Mouse (Mus musculus) bone marrow, adult 2 months (tissue): ENCODE measurements around the gene Mybphl. TPM values are rescaled to one million over a fixed set of nuclear protein-coding genes. Genes with fewer than 3 reads are reported as not detected.

ENCODE experiments used
- H3K27ac ChIP-seq: fragments of 200-500 bp; 2 replicates; pipeline ENCODE4 v1.5.1; 2012; ENCODE audit warnings: low read depth, mild to moderate bottlenecking, control low read depth, inconsistent platforms, low read length; ENCODE audit not compliant: control insufficient read depth, poor library complexity, insufficient read depth
- H3K4me1 ChIP-seq: fragments of 200-500 bp; 2 replicates; pipeline ENCODE4 v1.6.1; 2011; ENCODE audit warnings: low read length; ENCODE audit not compliant: control insufficient read depth, insufficient read depth
- H3K4me3 ChIP-seq: fragments of 200-500 bp; replicated peaks from 2 replicates; pipeline ENCODE3; 2011; ENCODE audit warnings: mild to moderate bottlenecking, low read depth, low read length, control low read depth; ENCODE audit not compliant: control insufficient read depth
- CTCF ChIP-seq: fragments of 200-500 bp; IDR thresholded peaks from 2 replicates; pipeline ENCODE4 v1.5.1; 2011; ENCODE audit warnings: low read length, control low read depth; ENCODE audit not compliant: control insufficient read depth, insufficient read depth
- POLR2A ChIP-seq: fragments of 200-500 bp; IDR thresholded peaks from 2 replicates; pipeline ENCODE4 v1.6.1; 2011; ENCODE audit warnings: low read depth, mild to moderate bottlenecking, control low read depth, low read length, borderline replicate concordance; ENCODE audit not compliant: control insufficient read depth
- WGBS: fragments of 180-500 bp; shearing (Covaris S2); methylation state at CpG from one replicate; pipeline ENCODE4 v1.1.7; 2018; 5-methylcytosine and 5-hydroxymethylcytosine counted together
- polyA plus RNA-seq: library from polyadenylated mRNA; stranded (reverse); fragments of >200 nt; gene quantifications from 2 replicates; pipeline ENCODE4 v1.2.4, GENCODE M21; 2011; ENCODE audit warnings: low replicate concordance; ENCODE audit not compliant: missing spikeins, insufficient read depth, insufficient read length

Mybphl gene
- polyA plus RNA-seq = not detected in 2 replicates

DNA sequence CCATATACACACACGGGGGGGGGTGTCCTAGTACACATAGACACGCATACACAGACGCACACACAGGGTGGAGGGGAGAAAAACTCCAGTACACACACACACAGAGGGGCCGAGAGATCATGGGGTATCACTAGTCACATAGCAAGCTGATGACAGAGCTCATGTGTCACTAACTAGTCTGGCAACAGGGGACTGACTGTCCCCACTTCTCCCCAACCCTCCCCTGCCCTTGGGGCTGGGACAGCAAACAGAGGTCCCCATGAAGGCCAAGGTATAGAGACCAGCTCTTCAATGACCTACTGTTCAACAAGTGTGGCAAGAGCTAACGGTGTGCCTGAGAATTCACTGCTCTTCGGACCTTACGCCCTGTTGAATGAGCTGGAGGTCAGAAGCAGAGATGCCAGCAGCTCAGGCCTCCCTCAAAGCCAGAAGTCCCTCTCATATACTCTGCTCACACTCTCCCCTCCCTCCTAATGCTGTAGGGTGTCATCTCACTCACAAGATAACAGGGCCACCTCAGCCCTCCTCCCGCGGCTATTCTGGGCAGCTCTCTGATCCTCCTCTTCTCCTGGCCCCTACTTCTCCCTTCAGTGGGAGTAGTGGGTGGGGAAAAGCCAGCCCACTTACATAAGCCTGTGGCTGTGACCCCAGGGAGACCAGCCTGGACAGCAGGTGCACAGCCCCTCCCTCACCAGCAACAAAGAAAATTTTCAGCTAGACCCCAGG lies at the start of gene Mybphl:
Mybphl (plus strand) TSS at position 642 of the 726 bp plus-strand sequence.
- 68% methylated on average over 9 of the region's 9 CpGs for WGBS
- Histone ChIP-seq H3K4me1 (no peaks in the 10 kb centered on the region), H3K27ac (no peak within 1 kb of the TSS), H3K4me3 (no peak within 1 kb of the TSS)
- no peak for TF ChIP-seq CTCF
- TF ChIP-seq POLR2A = no peak

DNA sequence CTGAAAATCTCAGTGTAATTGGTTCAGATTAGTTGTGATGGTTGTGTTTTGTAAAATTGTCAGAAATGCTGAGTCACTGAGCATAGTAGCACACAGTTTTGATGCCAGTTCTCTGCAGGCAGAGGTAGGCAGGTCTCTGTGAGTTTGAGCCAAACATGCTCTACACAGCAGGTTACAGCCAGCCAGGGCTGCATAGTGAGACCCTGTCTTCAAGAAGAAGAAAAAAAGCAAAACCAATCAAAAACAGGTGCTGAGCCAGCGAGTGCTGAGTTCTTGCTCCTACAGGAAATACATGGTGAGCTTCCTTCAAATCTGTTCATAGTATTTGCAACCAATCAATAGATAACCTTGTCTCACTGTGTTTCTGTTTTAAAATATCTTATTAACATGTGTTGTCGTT lies 46.2 kb upstream of the Mybphl start:
- H3K4me3 ChIP-seq = no peak overlapping the region
- no peak overlapping the region for H3K27ac ChIP-seq
- H3K4me1 ChIP-seq = no peaks in the 10 kb centered on the region; the same call in 1 of the 2 replicates
- TF ChIP-seq CTCF (no peak), POLR2A (no peak)
- 64% methylated on average over 2 of the region's 2 CpGs for WGBS

DNA sequence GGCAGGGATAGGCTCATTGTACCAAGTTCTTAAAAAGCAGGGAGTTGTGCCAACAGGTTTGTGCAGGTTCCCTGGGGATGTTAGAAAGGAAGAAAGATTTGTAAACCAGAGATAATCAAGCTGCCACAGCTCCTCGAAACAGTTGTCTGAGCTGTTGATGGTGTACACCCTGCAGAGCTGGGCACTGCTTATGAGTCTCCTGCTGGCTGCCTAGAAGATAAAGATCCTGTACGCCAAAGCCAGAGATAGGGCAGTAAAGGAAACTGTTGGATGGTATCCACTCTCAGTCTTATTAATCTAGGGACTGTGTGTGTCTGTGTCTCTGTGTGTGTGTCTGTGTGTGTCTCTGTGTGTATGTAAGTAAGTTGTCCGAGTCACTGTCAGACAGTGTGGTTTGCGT lies 43.0 kb upstream of the Mybphl start:
- 68% methylated on average over 4 of the region's 4 CpGs for WGBS
- no peak for TF ChIP-seq CTCF
- Histone ChIP-seq H3K4me1 (no peaks in the 10 kb centered on the region; the same call in 1 of the 2 replicates), H3K4me3 (no peak overlapping the region), H3K27ac (no peak overlapping the region)

DNA sequence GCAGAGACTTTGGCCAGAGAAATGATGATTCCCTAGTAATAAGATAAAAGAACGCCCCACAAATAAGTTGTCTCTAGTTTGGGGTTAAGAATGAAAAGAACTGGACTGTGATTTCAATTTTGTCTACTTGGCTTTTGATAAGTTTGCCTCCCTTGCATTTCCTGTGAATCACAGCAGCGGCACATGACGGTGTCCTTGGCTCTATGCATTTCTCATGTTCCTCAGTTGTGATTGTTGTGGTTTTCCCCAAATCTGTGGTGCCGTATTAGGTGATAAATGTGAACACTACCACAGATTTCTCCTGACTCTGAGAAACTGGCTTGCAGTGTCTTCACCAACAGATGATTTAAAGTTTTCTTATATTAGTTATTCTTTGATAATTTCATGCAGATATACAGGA lies 42.6 kb upstream of the Mybphl start:
- Histone ChIP-seq H3K4me1 (no peaks in the 10 kb centered on the region; the same call in 1 of the 2 replicates), H3K27ac (no peak overlapping the region), H3K4me3 (no peak overlapping the region)
- TF ChIP-seq POLR2A (no peak), CTCF (no peak)
- 58% methylated on average over 4 of the region's 4 CpGs for WGBS

DNA sequence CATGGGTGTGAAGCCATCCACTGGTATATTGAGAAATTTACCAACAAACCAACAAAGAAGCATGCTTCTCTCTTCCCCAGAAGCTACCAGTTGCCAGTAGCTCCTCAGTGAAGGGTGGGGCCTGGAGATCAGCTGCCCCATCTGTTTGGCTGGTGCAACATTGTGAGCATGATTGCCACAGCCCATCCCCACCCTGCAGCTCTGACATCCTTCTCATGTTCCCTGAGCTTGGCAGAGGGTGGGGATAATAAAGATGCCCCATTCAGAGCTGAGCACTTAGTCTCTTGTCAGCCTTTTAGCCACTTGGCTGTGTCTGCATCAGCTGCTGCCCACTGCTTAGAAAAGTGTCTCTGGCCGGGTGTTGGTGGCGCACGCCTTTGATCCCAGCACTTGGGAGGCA lies 41.7 kb upstream of the Mybphl start:
- H3K27ac ChIP-seq = no peak overlapping the region
- TF ChIP-seq POLR2A = no peak
- no peak for TF ChIP-seq CTCF
- H3K4me3 ChIP-seq = no peak overlapping the region
- 89% methylated on average over 3 of the region's 3 CpGs for WGBS
- H3K4me1 ChIP-seq = no peaks in the 10 kb centered on the region; the same call in 1 of the 2 replicates

DNA sequence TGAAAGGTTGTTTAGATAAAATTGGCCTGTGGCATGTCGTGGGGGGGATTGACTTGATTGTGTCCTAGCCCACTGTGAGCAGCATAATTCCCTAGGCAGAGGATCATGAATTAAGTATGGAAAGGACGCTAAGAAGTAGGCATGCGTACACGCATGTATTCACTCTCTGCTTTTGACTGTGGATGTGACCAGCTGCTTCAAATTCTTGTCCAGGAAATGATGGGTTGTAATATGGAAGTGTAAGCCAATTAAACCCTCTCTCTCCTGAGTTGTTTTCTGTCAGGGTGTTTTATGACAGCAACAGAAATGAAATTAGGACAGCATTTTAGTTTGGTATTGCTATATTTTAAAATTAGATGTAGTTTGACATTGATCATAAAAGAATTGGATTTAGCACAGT lies 39.9 kb upstream of the Mybphl start:
- Histone ChIP-seq H3K4me3 (no peak overlapping the region), H3K27ac (no peak overlapping the region), H3K4me1 (no peaks in the 10 kb centered on the region; the same call in 1 of the 2 replicates)
- TF ChIP-seq POLR2A (no peak), CTCF (no peak)
- WGBS = 91% methylated on average over 4 of the region's 4 CpGs

DNA sequence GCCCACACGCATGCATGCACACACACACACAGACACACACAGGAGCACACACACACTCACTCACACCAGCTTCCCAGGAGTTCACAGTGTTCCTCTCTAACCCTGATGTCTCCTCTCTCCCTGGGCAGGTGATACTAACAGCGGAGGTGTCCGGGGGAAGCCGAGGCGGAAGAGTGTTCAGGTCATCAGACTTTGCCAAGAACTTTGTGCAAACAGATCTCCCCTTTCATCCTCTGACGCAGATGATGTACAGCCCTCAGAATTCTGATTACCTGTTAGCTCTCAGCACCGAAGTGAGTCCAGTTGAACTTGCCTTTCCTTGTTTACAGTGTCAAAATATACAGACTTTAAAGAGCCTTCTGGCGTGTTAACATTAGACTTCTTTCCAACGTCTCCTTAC lies 39.2 kb upstream of the Mybphl start:
- no peaks in the 10 kb centered on the region; the same call in 1 of the 2 replicates for H3K4me1 ChIP-seq
- H3K4me3 ChIP-seq = no peak overlapping the region
- no peak for TF ChIP-seq POLR2A
- no peak for TF ChIP-seq CTCF
- WGBS = 82% methylated on average over 9 of the region's 9 CpGs
- no peak overlapping the region for H3K27ac ChIP-seq

DNA sequence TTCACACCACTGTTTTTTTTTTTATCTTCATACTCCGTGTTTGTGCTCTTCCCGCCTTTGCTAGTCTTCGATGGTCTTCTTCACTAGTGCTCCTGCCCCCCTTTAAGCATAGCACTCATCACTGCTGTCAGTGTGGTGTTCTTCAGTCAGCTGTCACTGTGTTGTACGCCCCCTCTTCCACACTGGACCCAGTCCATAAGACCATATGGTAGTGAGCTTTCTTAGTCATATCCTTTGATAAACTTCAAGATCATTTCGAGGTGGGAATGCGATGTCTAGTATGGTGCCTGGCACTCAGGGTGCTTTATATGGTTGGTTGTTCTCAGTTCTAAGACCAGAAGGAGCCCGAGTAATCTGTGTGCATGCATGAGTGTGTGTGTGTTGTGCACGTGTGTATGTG lies 37.4 kb upstream of the Mybphl start:
- Histone ChIP-seq H3K27ac (no peak overlapping the region), H3K4me3 (no peak overlapping the region), H3K4me1 (no peaks in the 10 kb centered on the region; the same call in 1 of the 2 replicates)
- WGBS = 92% methylated on average over 8 of the region's 8 CpGs
- no peak for TF ChIP-seq CTCF
- no peak for TF ChIP-seq POLR2A
